Mouse (Mus musculus) forebrain, embryonic 14.5 days (tissue): Measurements from ENCODE around the gene Fcnb. TPM values are rescaled to one million over a fixed set of nuclear protein-coding genes. Genes with fewer than 3 reads are reported as not detected.

Experiments
- polyA plus RNA-seq: library from polyadenylated mRNA; unstranded; fragments of >200 nt; fragmentation: Nextera tagmentation; extraction: Ambion mirVana; gene quantifications from 2 replicates; pipeline ENCODE4 v1.2.1, GENCODE M21; 2014

Fcnb gene
- polyA plus RNA-seq, 1 experiment from 2014 or later = not detected

Other genes starting within 250 kb of the Fcnb start
- 5.3 and 6.9 TPM in 2 replicates for gene Col5a1, start 198.5 kb downstream of the Fcnb start, polyA plus RNA-seq
- gene Olfm1, start 108.1 kb upstream of the Fcnb start, polyA plus RNA-seq = 173 and 218 TPM in 2 replicates